Mouse (Mus musculus) midbrain, postnatal 0 days (tissue): ENCODE results near the gene Galnt14. TPM values are rescaled to one million over a fixed set of nuclear protein-coding genes. Genes with fewer than 3 reads are reported as not detected.

Source experiments
- ATAC-seq: fragments of 200-750 bp; cut with Nextera tagmentation; 2 replicates; pipeline ENCODE4 v1.8.0; 2017; ENCODE audit warnings: moderate number of reproducible peaks, mild to moderate bottlenecking, moderate TSS enrichment, moderate library complexity; ENCODE audit not compliant: low FRiP score
- DNase-seq: peaks from one replicate; pipeline ENCODE4 v3.0.0-alpha.2; 2015; ENCODE audit warnings: low spot score
- H3K27ac ChIP-seq: fragments of 300-500 bp; sonication (generic); 2 replicates; pipeline ENCODE4 v1.5.1; 2014; ENCODE audit warnings: low read depth, mild to moderate bottlenecking, low read length, mixed read lengths
- H3K27me3 ChIP-seq: fragments of 300-500 bp; sonication (generic); 2 replicates; pipeline ENCODE4 v1.6.1; 2014; ENCODE audit warnings: low read length, control low read depth, mixed read lengths; ENCODE audit not compliant: insufficient read depth
- H3K36me3 ChIP-seq: fragments of 300-500 bp; sonication (generic); 2 replicates; pipeline ENCODE4 v1.6.1; 2014; ENCODE audit warnings: low read length, control low read depth, mixed read lengths; ENCODE audit not compliant: insufficient read depth
- H3K4me1 ChIP-seq: fragments of 300-500 bp; sonication (generic); 2 replicates; pipeline ENCODE4 v1.6.1; 2014; ENCODE audit warnings: mild to moderate bottlenecking, control low read depth, antibody characterized with exemption, low read length, mixed read lengths; ENCODE audit not compliant: insufficient read depth
- H3K4me2 ChIP-seq: fragments of 300-500 bp; sonication (generic); 2 replicates; pipeline ENCODE4 v1.6.1; 2014; ENCODE audit warnings: low read depth, mild to moderate bottlenecking, low read length, mixed read lengths; ENCODE audit not compliant: poor library complexity, severe bottlenecking
- H3K4me3 ChIP-seq: fragments of 300-500 bp; sonication (generic); 2 replicates; pipeline ENCODE4 v1.5.1; 2014; ENCODE audit warnings: low read depth, mild to moderate bottlenecking, low read length, moderate library complexity
- H3K9ac ChIP-seq: fragments of 300-500 bp; sonication (generic); replicated peaks from 2 replicates; pipeline ENCODE4 v1.6.1; 2014; ENCODE audit warnings: mild to moderate bottlenecking, low read length, moderate library complexity, mixed read lengths; ENCODE audit not compliant: poor library complexity, severe bottlenecking
- H3K9me3 ChIP-seq: fragments of 300-500 bp; sonication (generic); 2 replicates; pipeline ENCODE4 v1.6.1; 2016; ENCODE audit warnings: low read length, control low read depth
- CTCF ChIP-seq: IDR thresholded peaks from 2 replicates; pipeline ENCODE4 v1.5.1; 2016; ENCODE audit warnings: antibody characterized with exemption, mild to moderate bottlenecking
- WGBS: fragments of 180-500 bp; shearing (Covaris S2); extraction: QIAGEN DNeasy Blood & Tissue Kit; methylation state at CpG from one replicate; pipeline ENCODE4 v1.1.7; 2014; 5-methylcytosine and 5-hydroxymethylcytosine counted together
- polyA plus RNA-seq: library from polyadenylated mRNA; unstranded; fragments of >200 nt; fragmentation: Nextera tagmentation; extraction: Ambion mirVana; gene quantifications from 2 replicates; pipeline ENCODE4 v1.2.1, GENCODE M21; 2015
- total RNA-seq: library from RNA; depleted of rRNA; stranded (reverse); fragments of >200 nt; gene quantifications from 2 replicates; pipeline ENCODE4 v1.2.3, GENCODE M21; 2014

The Galnt14 gene
- total and polyA plus RNA-seq, 2 experiments from 2014 or later = 18.9 to 22.0 TPM

GRCm38 (mm10) chr17:73541911-73542310, 168.3 kb downstream of the Galnt14 start:
- Histone ChIP-seq H3K27me3 (no peaks in the 10 kb centered on the region), H3K4me2 (no peak overlapping the region), H3K27ac (peak overlapping the region; percentile 60), H3K4me1 (peaks cover 6% of the 10 kb centered on the region), H3K4me3 (no peak overlapping the region), H3K9me3 (no peaks in the 10 kb centered on the region), H3K9ac (no peak overlapping the region), H3K36me3 (no peaks in the 10 kb centered on the region)
- DNase-seq (no peak), ATAC-seq (no peak)
- 74% methylated on average over 9 of the region's 9 CpGs for WGBS
- TF ChIP-seq CTCF = no peak

GRCm38 (mm10) chr17:73541233-73541570, 169.1 kb downstream of the Galnt14 start:
- no peak overlapping the region for H3K4me2 ChIP-seq
- H3K9ac ChIP-seq = no peak overlapping the region
- no peaks in the 10 kb centered on the region for H3K36me3 ChIP-seq
- no peak overlapping the region for H3K4me3 ChIP-seq
- H3K4me1 ChIP-seq = peaks cover 6% of the 10 kb centered on the region
- H3K9me3 ChIP-seq = no peaks in the 10 kb centered on the region
- ATAC-seq (no peak; the same call in 1 of the 2 replicates), DNase-seq (no peak)
- H3K27me3 ChIP-seq = no peaks in the 10 kb centered on the region
- no peak for TF ChIP-seq CTCF
- WGBS = 20% methylated on average over 1 of the region's 1 CpGs
- H3K27ac ChIP-seq = peak overlapping the region; percentile 60

GRCm38 (mm10) chr17:73540409-73541232, 169.6 kb downstream of the Galnt14 start:
- peak overlapping the region; percentile 12; the same call in 1 of the 2 replicates for H3K4me2 ChIP-seq

DNA sequence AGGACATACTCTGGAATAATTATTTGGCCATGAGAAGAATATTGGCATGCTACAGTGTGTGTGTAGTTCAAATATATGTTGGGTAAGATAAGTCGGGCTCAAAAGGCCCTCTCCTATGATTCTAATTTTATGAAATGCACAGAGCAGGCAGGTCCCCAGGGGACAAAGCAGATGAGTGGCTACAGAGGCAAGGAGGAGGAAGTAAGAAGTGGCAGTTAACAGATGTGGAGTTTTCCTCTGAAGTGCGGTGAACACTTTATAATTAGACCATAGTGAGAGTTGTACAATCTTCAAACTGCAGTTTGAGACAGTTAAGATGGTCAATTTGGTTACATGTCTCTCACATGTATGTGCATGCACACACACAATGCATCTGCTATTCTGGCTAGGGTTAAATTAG, 178.4 kb downstream of the Galnt14 start:
- Histone ChIP-seq H3K9ac (no peak overlapping the region), H3K4me1 (no peaks in the 10 kb centered on the region), H3K27ac (no peak overlapping the region), H3K9me3 (no peaks in the 10 kb centered on the region), H3K27me3 (no peaks in the 10 kb centered on the region), H3K4me2 (no peak overlapping the region), H3K36me3 (peaks cover 5% of the 10 kb centered on the region; the same call in 1 of the 2 replicates), H3K4me3 (no peak overlapping the region)
- ATAC-seq (no peak), DNase-seq (no peak)
- WGBS = 85% methylated on average over 2 of the region's 2 CpGs
- TF ChIP-seq CTCF = no peak

More at GRCm38 (mm10) chr17:73540409-73541232, 169.6 kb downstream of the Galnt14 start:
- Histone ChIP-seq H3K4me3 (no peak overlapping the region), H3K36me3 (no peaks in the 10 kb centered on the region), H3K9ac (no peak overlapping the region), H3K9me3 (no peaks in the 10 kb centered on the region), H3K4me1 (peaks cover 6% of the 10 kb centered on the region), H3K27ac (peak overlapping the region; percentile 60), H3K27me3 (no peaks in the 10 kb centered on the region)
- 18% methylated on average over 14 of the region's 14 CpGs for WGBS
- ATAC-seq (peak; percentile 71), DNase-seq (peak; percentile 10)
- no peak for TF ChIP-seq CTCF

DNA sequence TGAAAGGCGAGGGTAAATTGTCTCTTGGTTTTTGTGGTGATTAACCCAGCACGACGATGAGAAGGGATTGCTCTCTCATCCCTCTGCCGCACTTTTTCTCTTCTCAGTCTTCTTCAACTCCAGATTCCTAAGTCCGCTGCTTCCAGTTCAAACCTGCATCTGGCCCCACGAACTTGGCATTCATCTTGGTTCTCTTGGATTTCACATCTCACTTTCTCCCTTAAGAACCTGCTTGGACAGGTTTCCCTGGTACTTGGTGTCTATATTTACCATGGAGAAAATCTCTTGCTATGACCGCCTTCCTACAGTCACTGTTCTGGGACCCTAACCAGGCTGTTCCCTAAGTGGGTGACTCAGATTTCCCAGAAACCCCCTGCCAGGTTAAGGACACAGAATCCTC, 188.1 kb downstream of the Galnt14 start:
- Histone ChIP-seq H3K4me2 (no peak overlapping the region), H3K9ac (no peak overlapping the region), H3K4me3 (no peak overlapping the region), H3K36me3 (no peaks in the 10 kb centered on the region), H3K27me3 (no peaks in the 10 kb centered on the region), H3K4me1 (no peaks in the 10 kb centered on the region), H3K27ac (no peak overlapping the region), H3K9me3 (no peaks in the 10 kb centered on the region)
- ATAC-seq (no peak), DNase-seq (no peak)
- TF ChIP-seq CTCF = no peak
- 87% methylated on average over 7 of the region's 7 CpGs for WGBS

GRCm38 (mm10) chr17:73519350-73519749, 190.9 kb downstream of the Galnt14 start:
- DNase-seq = no peak
- Histone ChIP-seq H3K27ac (no peak overlapping the region), H3K36me3 (no peaks in the 10 kb centered on the region), H3K4me3 (no peak overlapping the region), H3K4me2 (no peak overlapping the region), H3K27me3 (no peaks in the 10 kb centered on the region), H3K4me1 (no peaks in the 10 kb centered on the region), H3K9ac (no peak overlapping the region), H3K9me3 (no peaks in the 10 kb centered on the region)
- no peak for ATAC-seq
- TF ChIP-seq CTCF = no peak
- whole genome bisulfite sequencing = 86% methylated on average over 5 of the region's 5 CpGs
